Mouse (Mus musculus) layer of hippocampus, postnatal 14 days (tissue): ENCODE data around the gene Trim28. TPM values are rescaled to one million over a fixed set of nuclear protein-coding genes. Genes with fewer than 3 reads are reported as not detected.

Experiments used
- DNase-seq, 2 experiments: peaks; one replicate each; pipeline ENCODE4 v3.0.0; 2021 to 2022; ENCODE audit warnings: low spot score in 2 of 2, mixed read lengths in 1 of 2
- total RNA-seq, 2 experiments: library from RNA; stranded (reverse); gene quantifications; 2 replicates each; pipeline ENCODE4 v1.2.3; 2021

Trim28 gene
- total RNA-seq, 2 experiments from 2014 or later = 236 to 244 TPM

GRCm38 (mm10) chr7:12997230-12997629 lies 1.7 kb upstream of the Trim28 start:
- DNase-seq = no peak

GRCm38 (mm10) chr7:12998053-12998452 lies 861 bp upstream of the Trim28 start, which contains the start of gene Slc27a5:
Gene Slc27a5 (minus strand): TSS chr7:12998192.
- no peak for DNase-seq

- DNase-seq = no peak
Observed at GRCm38 (mm10) chr7:13001584-13001983, 2.7 kb downstream of the Trim28 start.

GRCm38 (mm10) chr7:13003380-13003779 lies 4.5 kb downstream of the Trim28 start:
- DNase-seq = no peak

- no peak for DNase-seq
Observed at GRCm38 (mm10) chr7:13006011-13006410, 7.1 kb downstream of the Trim28 start.

GRCm38 (mm10) chr7:13006531-13006930 lies 7.6 kb downstream of the Trim28 start:
- no peak for DNase-seq

- no peak for DNase-seq
Observed at GRCm38 (mm10) chr7:13007341-13008092, 8.6 kb downstream of the Trim28 start.

GRCm38 (mm10) chr7:13009143-13010004 lies 10.5 kb downstream of the Trim28 start:
- DNase-seq = peak; percentile 95 to 98

- DNase-seq = no peak
Observed at GRCm38 (mm10) chr7:13010005-13010908, 11.3 kb downstream of the Trim28 start, which contains the start of gene Zbtb45. Gene Zbtb45 (minus strand): TSS chr7:13010034.

GRCm38 (mm10) chr7:13013671-13014070 lies 14.8 kb downstream of the Trim28 start:
- DNase-seq = no peak

GRCm38 (mm10) chr7:13014275-13014839 lies 15.4 kb downstream of the Trim28 start:
- no peak for DNase-seq

- no peak for DNase-seq
Observed at GRCm38 (mm10) chr7:13015217-13015616, 16.3 kb downstream of the Trim28 start.

- peak in 1 of 2 experiments; percentile 50 for DNase-seq
Observed at GRCm38 (mm10) chr7:13022773-13023535, 24.0 kb downstream of the Trim28 start.

GRCm38 (mm10) chr7:13023928-13024731 lies 25.2 kb downstream of the Trim28 start:
- DNase-seq = peak; percentile 95 to 99

- DNase-seq = peak; percentile 86 to 87
Observed at GRCm38 (mm10) chr7:13024805-13025204, 25.9 kb downstream of the Trim28 start.

GRCm38 (mm10) chr7:13025511-13026112 lies 26.7 kb downstream of the Trim28 start:
- DNase-seq = no peak

GRCm38 (mm10) chr7:13028986-13029385 lies 30.1 kb downstream of the Trim28 start:
- no peak for DNase-seq

GRCm38 (mm10) chr7:13031069-13031468 lies 32.2 kb downstream of the Trim28 start:
- DNase-seq = no peak

GRCm38 (mm10) chr7:13031983-13032382 lies 33.1 kb downstream of the Trim28 start:
- no peak for DNase-seq
